Mouse (Mus musculus) CH12.LX (cell line): ENCODE measurements around the gene Tnni3. TPM values are rescaled to one million over a fixed set of nuclear protein-coding genes. Genes with fewer than 3 reads are reported as not detected.

Experiments
- DNase-seq: peaks from one replicate; pipeline ENCODE4 v3.0.0-alpha.2; 2013; ENCODE audit errors: extremely low read depth
- H3K27ac ChIP-seq: 2 replicates; pipeline ENCODE4 v1.5.1; 2012; ENCODE audit warnings: low read depth, mild to moderate bottlenecking, control low read depth, moderate library complexity; ENCODE audit not compliant: insufficient read depth
- H3K27me3 ChIP-seq: replicated peaks from 2 replicates; pipeline ENCODE3; 2012; ENCODE audit warnings: inconsistent platforms
- H3K36me3 ChIP-seq, 2 experiments: replicated peaks in 1 of 2; 2 replicates each; pipeline versions ENCODE3 to v1.6.1; 2012; ENCODE audit warnings: inconsistent platforms in 1 of 2, low read length in 1 of 2, mild to moderate bottlenecking in 1 of 2, mixed read lengths in 1 of 2, moderate library complexity in 1 of 2; ENCODE audit not compliant: control insufficient read depth in 1 of 2, insufficient read depth in 1 of 2
- H3K4me1 ChIP-seq, 2 experiments: 2 replicates each; pipeline ENCODE4 v1.6.1; 2012; ENCODE audit warnings: inconsistent platforms in 1 of 2, moderate library complexity in 1 of 2; ENCODE audit not compliant: insufficient read depth in 2 of 2, control insufficient read depth in 1 of 2
- H3K4me2 ChIP-seq: 2 replicates; pipeline ENCODE4 v1.6.1; 2012; ENCODE audit warnings: low read depth, mild to moderate bottlenecking, control low read depth; ENCODE audit not compliant: poor library complexity, insufficient read depth, severe bottlenecking
- H3K4me3 ChIP-seq, 3 experiments: fragments of 150-350 bp in 1 of 3; sonication (generic) in 1 of 3; replicated peaks in 1 of 3; 2 replicates each; pipeline versions ENCODE3 to v1.5.1; 2011 to 2012; ENCODE audit warnings: low read depth in 2 of 3, low read length in 2 of 3, mild to moderate bottlenecking in 2 of 3, moderate library complexity in 2 of 3, control low read depth in 1 of 3, improper control_type of control experiment in 1 of 3, inconsistent platforms in 1 of 3, mixed read lengths in 1 of 3; ENCODE audit not compliant: poor library complexity in 1 of 3
- H3K79me2 ChIP-seq: replicated peaks from 2 replicates; pipeline ENCODE4 v1.6.1; 2012; ENCODE audit warnings: mild to moderate bottlenecking, moderate library complexity; ENCODE audit not compliant: control insufficient read depth, poor library complexity, insufficient read depth, severe bottlenecking; ENCODE audit errors: extremely low read depth
- H3K9ac ChIP-seq: 2 replicates; pipeline ENCODE4 v1.6.1; 2012; ENCODE audit warnings: low read depth, mild to moderate bottlenecking, control low read depth, moderate library complexity; ENCODE audit not compliant: insufficient read depth
- H3K9me3 ChIP-seq: replicated peaks from 2 replicates; pipeline ENCODE3; 2012; ENCODE audit warnings: low read length, inconsistent platforms, mixed read lengths
- BHLHE40 ChIP-seq: IDR thresholded peaks from 2 replicates; pipeline ENCODE4 v1.6.1; 2011; ENCODE audit warnings: mild to moderate bottlenecking, low read depth, low read length, improper control_type of control experiment
- CHD1 ChIP-seq: IDR thresholded peaks from 2 replicates; pipeline ENCODE4 v1.6.1; 2012; ENCODE audit warnings: low read depth, low read length, improper control_type of control experiment, inconsistent platforms
- CHD2 ChIP-seq: IDR thresholded peaks from 2 replicates; pipeline ENCODE4 v1.6.1; 2011; ENCODE audit warnings: low read length, improper control_type of control experiment
- CTCF ChIP-seq, 2 experiments: IDR thresholded peaks in 1 of 2; conservative IDR thresholded peaks in 1 of 2; 2 replicates each; pipeline ENCODE4 v1.5.1; 2011 to 2012; ENCODE audit warnings: low read depth in 2 of 2, low read length in 2 of 2, improper control_type of control experiment in 1 of 2, inconsistent platforms in 1 of 2, mild to moderate bottlenecking in 1 of 2, moderate library complexity in 1 of 2
- ELF1 ChIP-seq: IDR thresholded peaks from 2 replicates; pipeline ENCODE4 v1.6.1; 2014; ENCODE audit warnings: low read depth, mild to moderate bottlenecking, inconsistent platforms, low read length, improper control_type of control experiment
- ETS1 ChIP-seq: conservative IDR thresholded peaks from 2 replicates; pipeline ENCODE4 v1.6.1; 2012; ENCODE audit warnings: low read depth, mild to moderate bottlenecking, inconsistent platforms, low read length, improper control_type of control experiment, moderate library complexity
- GABPA ChIP-seq: IDR thresholded peaks from 2 replicates; pipeline ENCODE4 v1.6.1; 2012; ENCODE audit warnings: low read depth, low read length, improper control_type of control experiment, inconsistent platforms; ENCODE audit not compliant: insufficient replicate concordance
- IRF4 ChIP-seq: IDR thresholded peaks from 2 replicates; pipeline ENCODE4 v1.6.1; 2014; ENCODE audit warnings: low read depth, mild to moderate bottlenecking, inconsistent platforms, low read length, improper control_type of control experiment
- JUND ChIP-seq: conservative IDR thresholded peaks from 2 replicates; pipeline ENCODE4 v1.6.1; 2011; ENCODE audit warnings: low read depth, low read length, improper control_type of control experiment
- MAFK ChIP-seq: IDR thresholded peaks from 2 replicates; pipeline ENCODE4 v1.6.1; 2011; ENCODE audit warnings: low read length, improper control_type of control experiment; ENCODE audit not compliant: insufficient replicate concordance
- MAX ChIP-seq: IDR thresholded peaks from 2 replicates; pipeline ENCODE4 v1.6.1; 2011; ENCODE audit warnings: low read length, improper control_type of control experiment
- MYC ChIP-seq: IDR thresholded peaks from 2 replicates; pipeline ENCODE4 v1.6.1; 2011; ENCODE audit warnings: low read depth, mild to moderate bottlenecking, improper control_type of control experiment, low read length
- NELFE ChIP-seq: IDR thresholded peaks from 2 replicates; pipeline ENCODE4 v1.6.1; 2011; ENCODE audit warnings: low read depth, low read length, improper control_type of control experiment
- PAX5 ChIP-seq: IDR thresholded peaks from 2 replicates; pipeline ENCODE4 v1.6.1; 2012; ENCODE audit warnings: low read length, inconsistent platforms, mixed read lengths
- POLR2A ChIP-seq: IDR thresholded peaks from 2 replicates; pipeline ENCODE4 v1.6.1; 2011; ENCODE audit warnings: low read depth, mild to moderate bottlenecking, improper control_type of control experiment, low read length
- POLR2AphosphoS2 ChIP-seq: IDR thresholded peaks from 2 replicates; pipeline ENCODE4 v1.6.1; 2011; ENCODE audit warnings: low read depth, low read length, improper control_type of control experiment
- RAD21 ChIP-seq: IDR thresholded peaks from 2 replicates; pipeline ENCODE4 v1.6.1; 2011; ENCODE audit warnings: low read depth, mild to moderate bottlenecking, low read length, improper control_type of control experiment, moderate library complexity
- RCOR1 ChIP-seq: conservative IDR thresholded peaks from 2 replicates; pipeline ENCODE4 v1.6.1; 2012; ENCODE audit warnings: low read depth, mild to moderate bottlenecking, inconsistent platforms, low read length, improper control_type of control experiment
- SMC3 ChIP-seq: IDR thresholded peaks from 2 replicates; pipeline ENCODE4 v1.6.1; 2011; ENCODE audit warnings: low read depth, low read length, improper control_type of control experiment
- TBP ChIP-seq: conservative IDR thresholded peaks from 2 replicates; pipeline ENCODE4 v1.6.1; 2011; ENCODE audit warnings: low read depth, low read length, improper control_type of control experiment
- TCF12 ChIP-seq: IDR thresholded peaks from 2 replicates; pipeline ENCODE4 v1.6.1; 2014; ENCODE audit warnings: low read depth, mild to moderate bottlenecking, inconsistent platforms, low read length, improper control_type of control experiment
- USF2 ChIP-seq: conservative IDR thresholded peaks from 2 replicates; pipeline ENCODE4 v1.6.1; 2011; ENCODE audit warnings: low read depth, low read length, improper control_type of control experiment
- ZC3H11A ChIP-seq: IDR thresholded peaks from 2 replicates; pipeline ENCODE4 v1.6.1; 2012; ENCODE audit warnings: low read depth, mild to moderate bottlenecking, inconsistent platforms, low read length, improper control_type of control experiment
- ZKSCAN1 ChIP-seq: IDR thresholded peaks from 2 replicates; pipeline ENCODE4 v1.6.1; 2012; ENCODE audit warnings: low read depth, inconsistent platforms, low read length, improper control_type of control experiment, borderline replicate concordance
- ZMIZ1 ChIP-seq: IDR thresholded peaks from 2 replicates; pipeline ENCODE4 v1.6.1; 2012; ENCODE audit warnings: low read depth, mild to moderate bottlenecking, inconsistent platforms, low read length, improper control_type of control experiment
- ZNF384 ChIP-seq: IDR thresholded peaks from 2 replicates; pipeline ENCODE4 v1.6.1; 2012; ENCODE audit warnings: low read depth, low read length, improper control_type of control experiment, inconsistent platforms
- dilution Hi-C: fragments of 300-500 bp; cut with MboI; formaldehyde crosslinking; loops from 2 replicates; pipeline ENCODE4 v1.14.3; 2020; ENCODE audit warnings: low sequenced_read_pairs; ENCODE audit not compliant: extremely low pct_unique_long_range_greater_than_20kb, extremely low pct_ligation_motif_present
- in situ Hi-C: fragments of 300-500 bp; cut with MboI; formaldehyde crosslinking; loops from 3 replicates; pipeline ENCODE4 v1.14.3; 2019; ENCODE audit warnings: low sequenced_read_pairs, low pct_ligation_motif_present, low pct_unique_long_range_greater_than_20kb, mixed read lengths
- polyA plus RNA-seq: library from polyadenylated mRNA; unstranded; fragments of >175 nt; gene quantifications from 2 replicates; pipeline ENCODE4 v1.2.1, GENCODE M21; 2012; ENCODE audit warnings: low read depth; ENCODE audit not compliant: insufficient read length
- total RNA-seq, 2 experiments: library from RNA; depleted of rRNA; stranded (reverse); fragments of 300-350 nt in 1 of 2; fragments of >200 nt in 1 of 2; gene quantifications; 2 replicates each; pipeline ENCODE4 v1.2.3; 2012 to 2014

Tnni3 gene
- total and polyA plus RNA-seq, 3 experiments, result 0.51 to 2.0 (median 0.64) TPM

- Histone ChIP-seq H3K4me1 (no peaks in the 10 kb centered on the region), H3K4me2 (peak overlapping the region; percentile 39; the same call in 1 of the 2 replicates), H3K4me3 (no peak overlapping the region), H3K27ac (no peak overlapping the region), H3K27me3 (peaks cover 38% of the 10 kb centered on the region), H3K9me3 (no peaks in the 10 kb centered on the region), H3K79me2 (no peaks in the 10 kb centered on the region), H3K9ac (no peak overlapping the region), H3K36me3 (no peaks in the 10 kb centered on the region)
- no peak for DNase-seq
- no peak for TF ChIP-seq RCOR1
- TF ChIP-seq BHLHE40, result no peak
- TF ChIP-seq NELFE, result no peak
- no peak for TF ChIP-seq MYC
- dilution Hi-C loops, result no loop called here
- in situ Hi-C loops, result no loop called here
These were observed 33.1 kb upstream of the Tnni3 start for GRCm38 (mm10) chr7:4557167-4557560.

GRCm38 (mm10) chr7:4556256-4557166 is 32.5 kb upstream of the Tnni3 start:
- peak; percentile 91 for DNase-seq
- in situ Hi-C loops (no loop called here), dilution Hi-C loops (no loop called here)
- no peaks in the 10 kb centered on the region for H3K4me1 ChIP-seq
- no peak overlapping the region for H3K9ac ChIP-seq
- peak overlapping the region; percentile 39; the same call in 1 of the 2 replicates for H3K4me2 ChIP-seq
- TF ChIP-seq USF2, result no peak
- TF ChIP-seq ZMIZ1, result no peak
- peak; percentile 99 for TF ChIP-seq RAD21
- TF ChIP-seq MYC, result no peak
- no peak; the same call in 1 of the 2 replicates for TF ChIP-seq NELFE
- TF ChIP-seq MAX, result no peak
- no peak for TF ChIP-seq ZKSCAN1
- no peak for TF ChIP-seq ZNF384
- TF ChIP-seq MAFK, result no peak
- no peak for TF ChIP-seq JUND
- TF ChIP-seq GABPA, result no peak
- peak; percentile 59 to 97 for TF ChIP-seq CTCF (conservative IDR thresholded peaks at IDR 0.05 in 1 of 2, IDR thresholded peaks at IDR 0.05 in 1 of 2; ENCODE audit: low read depth in 2 of 2, low read length in 2 of 2)
- peak; percentile 48; the same call in 1 of the 2 replicates for TF ChIP-seq ELF1
- peak; percentile 32; the same call in 1 of the 2 replicates for TF ChIP-seq IRF4
- TF ChIP-seq TCF12, result 0 out of 2 replicates have a peak, but pooled peaks have one; percentile 20
- TF ChIP-seq ZC3H11A, result peak; percentile 66
- no peak for TF ChIP-seq ETS1
- no peak for TF ChIP-seq CHD1
- no peak for TF ChIP-seq TBP
- TF ChIP-seq POLR2A, result no peak
- TF ChIP-seq PAX5, result no peak
- TF ChIP-seq SMC3, result peak; percentile 91
- TF ChIP-seq POLR2AphosphoS2, result no peak
- TF ChIP-seq CHD2, result no peak
- no peak overlapping the region for H3K27ac ChIP-seq
- H3K4me3 ChIP-seq, result no peak overlapping the region
- no peaks in the 10 kb centered on the region for H3K9me3 ChIP-seq
- H3K36me3 ChIP-seq, result no peaks in the 10 kb centered on the region
- H3K27me3 ChIP-seq, result peaks cover 41% of the 10 kb centered on the region
- H3K79me2 ChIP-seq, result no peaks in the 10 kb centered on the region
